Mouse (Mus musculus) G1E (cell line): ENCODE data around the gene Arid5b.

Experiments used
- CTCF ChIP-seq: IDR thresholded peaks from 2 replicates; pipeline ENCODE4 v1.5.1; 2012; ENCODE audit warnings: low read depth, low read length, inconsistent platforms, mixed read lengths
- GATA1 ChIP-seq: IDR thresholded peaks from 2 replicates; pipeline ENCODE4 v1.6.1; 2012; ENCODE audit warnings: borderline replicate concordance, low read length, inconsistent platforms, mixed read lengths
- POLR2AphosphoS5 ChIP-seq: IDR thresholded peaks from 2 replicates; pipeline ENCODE4 v1.6.1; 2012; ENCODE audit warnings: low read depth, low read length, inconsistent platforms; ENCODE audit not compliant: insufficient replicate concordance
- TAL1 ChIP-seq: conservative IDR thresholded peaks from 2 replicates; pipeline ENCODE4 v1.6.1; 2012; ENCODE audit warnings: low read depth, low read length, inconsistent platforms, mixed read lengths

DNA sequence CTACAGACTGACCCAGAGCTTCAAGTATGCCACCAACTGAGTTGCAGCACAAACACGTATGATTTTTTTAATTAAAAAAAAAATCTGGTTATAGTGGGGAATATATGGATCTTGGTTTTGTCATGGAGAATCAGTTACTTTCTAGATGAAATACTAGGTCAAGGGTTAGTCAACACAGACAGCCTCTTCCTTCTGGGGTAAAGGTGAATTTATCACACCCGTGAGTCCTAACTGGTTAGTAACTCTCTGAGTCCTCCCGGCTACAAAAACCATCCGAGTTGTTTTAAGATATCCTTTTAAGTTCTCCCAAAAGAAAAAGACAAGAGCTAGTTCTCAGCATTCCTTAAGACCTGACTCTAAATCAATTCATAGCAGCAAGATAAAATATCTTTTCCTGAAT lies 99.2 kb downstream of the Arid5b start:
- TF ChIP-seq CTCF: no peak
- no peak for TF ChIP-seq GATA1
- TF ChIP-seq POLR2AphosphoS5: no peak
- no peak for TF ChIP-seq TAL1
